Mouse (Mus musculus) urinary bladder, adult 18-20 months (tissue): Measurements from ENCODE around the gene Hoxd4.

Experiments used
- DNase-seq, 2 experiments: peaks; one replicate each; pipeline ENCODE4 v3.0.0; 2022; ENCODE audit warnings: low spot score in 2 of 2, mixed read lengths in 2 of 2

The Hoxd4 gene

DNA sequence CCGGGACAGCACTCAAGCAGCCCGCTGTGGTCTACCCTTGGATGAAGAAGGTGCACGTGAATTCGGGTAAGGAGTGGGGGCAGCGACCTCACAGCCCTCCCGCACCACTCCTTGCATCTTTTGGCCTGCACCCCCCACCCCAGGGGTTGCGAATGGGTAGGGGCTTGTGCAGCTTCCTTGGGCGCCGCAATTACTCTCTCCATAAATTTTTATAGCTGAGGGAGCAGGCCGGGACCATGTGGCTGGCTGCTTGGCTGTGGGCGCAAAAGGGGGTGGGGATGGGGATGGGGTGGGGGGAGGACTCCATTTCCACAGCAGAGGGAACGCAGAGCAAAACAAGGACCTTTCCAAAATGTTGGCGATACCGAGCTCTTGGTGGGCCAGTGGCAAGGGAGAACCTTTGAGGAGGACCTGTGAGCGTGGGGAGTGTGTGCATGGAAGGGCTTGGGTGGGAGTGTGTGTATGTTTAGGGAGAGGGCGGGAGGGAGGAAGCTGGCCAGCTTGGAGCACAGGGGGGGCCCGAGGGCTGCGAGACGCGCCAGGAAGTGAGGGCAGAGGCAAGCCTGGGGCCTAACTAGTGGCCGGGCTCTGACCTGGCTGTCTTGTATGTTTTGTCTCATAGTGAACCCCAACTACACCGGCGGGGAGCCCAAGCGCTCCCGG, 16.0 kb downstream of the Hoxd4 start:
- no peak for DNase-seq

DNA sequence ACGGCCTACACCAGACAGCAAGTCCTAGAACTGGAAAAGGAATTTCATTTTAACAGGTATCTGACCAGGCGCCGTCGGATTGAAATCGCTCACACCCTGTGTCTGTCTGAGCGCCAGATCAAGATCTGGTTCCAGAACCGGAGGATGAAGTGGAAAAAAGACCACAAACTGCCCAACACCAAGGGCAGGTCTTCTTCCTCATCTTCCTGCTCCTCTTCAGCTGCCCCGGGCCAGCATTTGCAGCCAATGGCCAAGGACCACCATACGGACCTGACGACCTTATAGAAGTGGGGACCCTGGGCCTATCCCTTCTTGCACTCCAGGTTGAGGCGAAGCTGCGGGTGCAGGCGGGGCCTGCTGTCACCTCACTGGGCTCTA, 16.6 kb downstream of the Hoxd4 start:
- DNase-seq = no peak

DNA sequence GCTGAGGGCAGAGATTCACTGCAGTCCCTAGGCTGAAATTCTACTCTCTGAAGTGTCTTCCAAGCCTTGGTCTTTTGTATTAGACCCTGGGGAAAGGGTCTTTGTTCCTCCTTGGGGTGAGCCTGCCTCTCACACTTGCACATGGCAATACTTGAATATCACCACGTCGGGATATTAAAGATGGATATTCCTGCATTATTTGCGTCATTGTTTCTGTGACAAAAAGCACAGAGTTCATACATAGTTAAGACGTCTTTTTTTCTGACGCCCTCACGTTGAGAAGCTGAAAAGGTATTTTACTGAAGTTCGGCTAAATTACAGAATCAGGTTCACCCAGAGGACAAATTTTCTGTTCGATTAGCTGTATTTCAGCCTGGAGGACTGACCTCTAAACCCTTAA, 18.6 kb downstream of the Hoxd4 start:
- DNase-seq = no peak

DNA sequence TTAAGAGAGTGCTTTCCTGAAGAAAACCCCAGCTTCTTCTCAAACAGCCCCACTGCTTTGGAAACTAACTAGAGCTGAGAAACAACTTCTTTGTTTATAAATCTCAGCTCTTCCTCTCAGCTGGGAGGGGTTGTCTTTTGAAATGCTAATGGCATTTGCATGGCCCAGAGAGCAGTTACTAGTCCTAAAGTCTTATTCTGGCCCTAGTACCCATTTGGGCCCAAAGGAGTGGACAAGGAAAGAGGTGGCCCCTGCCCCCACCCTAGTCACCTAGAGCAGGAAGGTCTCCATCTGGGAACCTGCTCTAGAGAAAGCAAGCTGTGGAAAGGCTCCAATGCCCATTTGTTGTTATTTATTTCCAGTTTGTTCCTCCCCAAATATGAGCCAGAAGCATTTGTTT, 19.3 kb downstream of the Hoxd4 start:
- DNase-seq = no peak

DNA sequence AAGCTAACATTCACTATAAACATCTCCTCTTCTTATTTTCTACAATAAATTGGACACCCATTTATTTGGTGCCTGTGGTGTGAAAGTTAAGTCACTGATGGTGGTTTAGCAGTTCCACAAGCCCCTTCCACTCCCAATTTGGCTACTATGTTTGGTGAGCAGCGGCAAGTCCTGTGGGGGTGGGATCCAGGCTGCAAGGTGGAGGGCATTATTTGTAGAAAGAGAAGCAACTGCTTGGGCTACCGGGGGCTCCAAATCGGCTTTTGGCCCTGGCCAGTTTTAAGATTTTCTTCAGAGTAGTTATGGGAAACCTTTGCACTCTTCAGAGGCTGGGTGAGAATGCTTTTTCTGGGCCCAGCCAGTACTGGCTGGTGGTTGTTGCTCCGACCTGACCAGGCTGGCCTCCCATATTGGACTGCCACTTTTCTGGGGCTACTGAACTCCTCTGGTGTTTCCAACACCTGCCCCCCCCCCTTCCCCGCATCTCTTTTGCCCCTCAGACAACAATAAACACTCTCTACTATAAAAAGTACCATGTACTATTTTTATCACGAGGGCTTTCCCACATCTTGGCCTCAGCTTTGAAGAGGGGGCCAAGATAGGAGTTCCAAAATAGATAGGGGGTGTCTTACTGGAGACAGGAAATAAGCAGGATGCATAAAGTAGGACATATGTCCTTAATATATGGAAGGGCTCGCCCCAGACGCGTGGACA, 20.2 kb downstream of the Hoxd4 start:
- no peak for DNase-seq

DNA sequence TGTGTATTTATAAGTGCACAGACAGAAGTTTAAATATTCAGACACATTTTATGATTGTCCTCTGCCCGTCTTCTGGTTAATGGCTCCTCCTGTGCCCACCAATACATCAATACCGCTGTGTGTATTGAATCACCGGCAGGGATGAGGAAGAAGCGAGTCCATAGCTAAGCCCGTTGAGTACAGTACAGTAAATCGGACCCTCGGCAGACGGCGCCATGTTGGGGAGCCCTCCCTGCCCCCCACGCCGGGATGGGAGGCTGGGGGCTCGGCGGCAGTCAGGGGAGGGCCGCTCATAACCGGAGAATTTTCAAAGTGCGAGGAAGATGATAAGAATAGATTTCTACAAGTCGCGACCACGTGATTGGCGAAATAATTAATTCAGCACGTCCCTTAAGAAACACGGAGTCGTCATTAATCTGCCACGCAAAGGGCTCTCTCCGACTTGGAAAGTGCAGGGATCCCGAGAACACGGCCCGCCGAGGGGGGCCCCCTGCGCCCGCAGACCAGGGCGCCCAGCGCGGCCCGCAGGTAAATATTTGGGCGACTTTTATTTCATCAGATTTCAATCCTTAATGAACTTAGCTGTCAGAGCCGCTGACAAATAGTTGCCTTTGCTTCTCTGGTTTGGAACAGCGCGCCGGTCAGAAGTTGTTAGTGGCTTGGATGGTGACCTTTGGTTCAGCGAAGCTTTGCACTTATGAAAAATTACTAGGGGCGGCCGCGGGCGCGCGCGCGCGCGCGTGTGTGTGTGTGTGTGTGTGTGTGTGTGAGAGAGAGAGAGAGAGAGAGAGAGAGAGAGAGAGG, 21.0 kb downstream of the Hoxd4 start:
- no peak for DNase-seq

DNA sequence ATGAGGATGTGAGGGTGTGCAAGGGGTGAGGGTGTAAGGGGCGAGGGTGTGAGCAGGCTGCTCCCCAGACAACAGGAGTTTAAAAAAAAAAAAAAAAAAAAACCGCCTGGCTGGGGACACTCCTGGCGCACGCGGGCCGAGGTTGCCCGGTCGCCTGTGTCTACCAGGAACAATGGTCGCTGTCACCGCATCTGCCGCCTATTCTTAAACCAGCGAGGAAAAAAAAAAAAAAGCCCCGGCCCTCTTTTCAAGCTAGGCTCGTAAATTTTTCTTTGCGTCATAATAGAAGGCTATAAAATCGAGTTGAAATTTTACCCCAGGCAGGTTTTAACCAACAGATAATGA, 21.6 kb downstream of the Hoxd4 start:
- DNase-seq = no peak

DNA sequence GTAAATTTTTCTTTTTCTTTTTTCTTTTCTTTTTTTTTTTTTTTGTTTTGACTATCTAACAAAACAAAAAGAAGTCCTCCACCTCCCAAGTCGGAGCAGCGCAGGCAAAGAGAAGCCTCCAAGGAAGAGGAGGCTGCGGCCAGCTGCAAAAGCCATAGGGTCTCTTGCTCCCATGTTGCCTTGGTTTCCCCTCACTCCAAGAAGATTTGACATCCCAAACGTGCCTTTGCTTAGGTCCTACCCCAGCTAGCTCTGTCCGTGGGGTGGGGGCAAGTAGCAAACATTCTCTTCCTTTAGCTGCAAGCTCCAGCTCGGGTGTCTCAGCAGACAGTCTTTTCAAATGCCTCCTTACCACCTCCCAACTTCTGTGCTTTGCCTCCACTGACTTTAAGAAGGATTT, 22.0 kb downstream of the Hoxd4 start:
- DNase-seq = no peak

DNA sequence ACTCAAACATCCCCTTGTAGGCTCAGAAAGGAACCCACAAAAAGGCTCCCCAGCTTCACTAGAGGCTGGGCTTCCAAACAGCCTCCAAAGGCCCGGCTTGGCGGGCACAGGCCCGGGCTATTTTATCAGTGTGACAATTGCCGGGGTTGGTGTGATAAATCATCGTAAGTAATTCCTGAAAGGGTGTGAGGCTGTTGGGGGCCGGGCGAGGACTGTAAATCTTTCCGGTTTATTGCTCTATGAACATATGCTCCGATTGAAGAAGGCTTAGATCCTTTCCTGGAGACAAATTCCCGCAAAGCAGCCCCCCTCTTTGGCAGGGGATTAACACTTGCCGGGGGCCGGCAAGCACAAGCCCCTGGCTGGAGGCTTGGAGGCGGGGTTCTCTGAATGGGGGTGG, 22.7 kb downstream of the Hoxd4 start:
- DNase-seq = no peak

DNA sequence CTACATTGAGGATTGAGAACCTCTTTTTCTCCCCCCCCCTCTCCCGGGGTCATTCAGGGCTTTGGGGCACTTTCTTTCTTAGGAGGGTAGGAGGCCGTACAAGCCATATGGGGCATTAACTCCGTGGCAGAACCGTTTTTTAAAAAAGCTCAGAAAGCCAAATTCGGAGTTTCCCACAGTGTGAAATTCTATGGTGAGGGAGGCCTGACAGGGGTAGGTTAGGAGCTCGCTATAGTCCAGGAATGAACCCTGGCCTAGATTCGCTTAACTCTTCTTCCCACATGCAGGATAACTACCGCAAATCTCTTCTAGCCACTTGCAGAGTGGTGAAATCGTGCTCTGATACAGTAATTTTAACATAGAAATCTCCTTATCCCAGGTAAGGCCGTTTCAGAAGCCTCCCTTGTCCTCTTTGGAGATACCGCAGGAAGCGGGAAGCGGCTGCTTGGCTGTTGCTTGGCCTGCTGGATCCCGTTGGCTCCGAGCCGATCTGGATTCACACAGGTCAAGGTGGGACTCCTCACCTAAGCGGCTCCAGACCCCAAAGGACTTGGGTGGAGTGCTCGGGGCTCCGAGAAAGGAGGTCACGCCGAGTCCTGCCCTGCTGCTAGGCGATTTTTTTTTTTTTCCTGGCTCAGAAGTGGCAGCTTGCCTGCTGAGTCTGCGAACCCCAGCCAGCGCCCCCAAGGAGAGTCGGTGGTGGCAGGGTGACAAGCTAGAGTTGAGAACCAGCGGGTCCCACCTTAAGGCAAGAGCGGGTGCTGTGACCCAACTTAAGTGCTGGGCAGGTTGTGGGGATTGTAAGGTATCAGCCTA, 23.5 kb downstream of the Hoxd4 start:
- DNase-seq = no peak

DNA sequence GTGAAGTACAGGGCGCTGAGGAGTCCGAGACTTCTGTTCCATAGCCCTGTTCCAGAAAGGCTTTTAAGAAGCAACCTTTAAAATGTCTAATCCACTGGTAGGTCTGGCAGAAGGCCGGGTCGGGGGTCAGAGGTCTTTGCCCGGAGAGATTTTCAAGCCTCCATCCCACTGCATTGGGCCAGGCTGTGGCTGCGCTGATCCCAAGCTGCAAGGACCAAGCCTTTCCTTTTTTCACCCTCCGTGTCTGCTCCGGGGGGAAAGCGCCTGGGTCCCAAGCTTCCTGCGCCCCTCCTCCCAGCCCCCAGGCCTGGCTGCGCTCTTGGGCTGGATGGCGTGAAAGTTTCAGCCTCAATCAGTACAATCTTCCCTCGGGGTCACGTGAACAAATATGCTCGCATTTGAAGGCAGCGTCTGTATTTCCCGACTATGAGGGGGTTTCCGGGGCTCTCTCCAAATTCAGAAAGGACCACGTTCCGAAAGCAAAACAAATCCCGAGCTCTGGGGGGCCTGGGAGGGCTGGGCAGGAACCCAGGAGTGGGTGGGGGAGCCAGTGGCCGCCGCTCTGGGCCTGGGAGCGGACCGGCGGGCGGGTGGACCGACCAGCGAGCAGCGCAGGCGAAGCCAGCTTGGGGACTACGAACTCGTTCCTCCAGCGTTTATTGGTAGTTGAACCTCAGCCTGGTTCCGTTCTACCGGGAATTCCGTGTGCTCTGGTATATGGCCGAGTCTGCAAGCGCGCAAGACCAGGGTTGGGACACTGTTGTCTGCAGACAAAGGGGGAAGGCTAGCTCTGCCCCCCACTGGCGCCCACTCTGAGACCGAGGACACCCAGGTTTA, 24.3 kb downstream of the Hoxd4 start:
- no peak for DNase-seq

DNA sequence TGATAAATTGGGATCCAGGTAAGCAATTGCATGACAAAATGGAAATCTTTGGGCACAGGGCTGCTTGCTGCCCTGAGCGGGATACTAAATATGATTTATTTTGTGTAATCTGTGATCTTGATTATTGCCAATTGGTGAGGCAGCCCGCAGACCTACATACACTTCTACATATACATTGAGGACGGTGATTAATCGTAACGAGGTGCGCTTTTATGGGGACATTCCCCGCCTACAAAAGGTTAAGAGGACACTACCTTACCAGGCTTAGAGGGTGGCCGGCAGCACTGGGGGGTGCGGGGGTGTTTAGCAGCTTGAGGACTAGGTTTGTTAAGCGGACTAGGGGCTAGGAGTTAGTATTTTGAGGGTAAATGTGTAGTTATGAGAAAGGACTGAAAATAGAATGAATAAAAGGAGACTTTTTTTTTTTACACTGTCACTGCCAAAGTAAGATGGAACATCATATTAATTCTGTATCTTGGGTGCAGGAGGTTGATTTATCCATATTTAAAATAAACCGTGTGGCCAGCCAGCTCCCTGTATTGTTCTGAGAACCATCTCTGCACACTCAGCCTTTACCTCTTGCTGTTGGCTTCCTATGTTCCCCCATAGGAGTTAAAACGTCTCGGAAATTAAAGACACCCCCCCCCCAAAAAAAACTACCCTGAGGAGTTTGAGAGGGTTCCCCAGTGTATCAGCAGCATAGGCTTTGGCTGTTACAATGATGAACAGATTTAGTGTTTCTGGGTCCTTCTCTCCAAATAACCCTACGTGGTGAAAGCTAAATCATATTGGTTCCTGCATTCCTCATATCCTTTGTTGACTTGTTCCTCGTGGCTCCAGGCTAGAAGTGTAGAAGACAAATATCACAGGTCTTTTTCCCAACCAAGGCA, 25.2 kb downstream of the Hoxd4 start:
- DNase-seq = no peak

DNA sequence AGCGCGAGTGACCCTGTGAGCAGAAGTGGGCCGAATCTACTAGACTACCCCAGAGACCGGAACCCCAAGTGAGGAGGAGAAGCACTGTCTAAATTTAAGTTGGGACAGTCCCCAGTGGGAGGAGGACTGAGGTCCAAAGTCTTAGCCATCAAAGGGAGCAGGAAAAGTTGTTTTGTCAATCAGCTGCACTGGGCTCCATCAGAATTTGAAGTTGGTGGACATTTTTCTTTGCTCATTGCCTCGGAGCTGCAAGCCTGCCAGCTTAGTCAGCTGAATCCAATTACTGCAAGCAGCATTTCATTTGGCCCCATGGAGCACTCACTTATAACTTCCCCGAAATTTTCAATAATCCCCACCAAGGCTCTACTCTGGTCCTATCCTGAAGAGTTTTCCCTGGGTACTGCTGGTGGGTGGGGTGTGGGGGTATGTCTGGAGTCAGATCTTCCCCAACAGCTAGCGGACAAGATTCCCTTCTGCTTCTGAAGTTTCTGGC, 25.9 kb downstream of the Hoxd4 start:
- no peak for DNase-seq

DNA sequence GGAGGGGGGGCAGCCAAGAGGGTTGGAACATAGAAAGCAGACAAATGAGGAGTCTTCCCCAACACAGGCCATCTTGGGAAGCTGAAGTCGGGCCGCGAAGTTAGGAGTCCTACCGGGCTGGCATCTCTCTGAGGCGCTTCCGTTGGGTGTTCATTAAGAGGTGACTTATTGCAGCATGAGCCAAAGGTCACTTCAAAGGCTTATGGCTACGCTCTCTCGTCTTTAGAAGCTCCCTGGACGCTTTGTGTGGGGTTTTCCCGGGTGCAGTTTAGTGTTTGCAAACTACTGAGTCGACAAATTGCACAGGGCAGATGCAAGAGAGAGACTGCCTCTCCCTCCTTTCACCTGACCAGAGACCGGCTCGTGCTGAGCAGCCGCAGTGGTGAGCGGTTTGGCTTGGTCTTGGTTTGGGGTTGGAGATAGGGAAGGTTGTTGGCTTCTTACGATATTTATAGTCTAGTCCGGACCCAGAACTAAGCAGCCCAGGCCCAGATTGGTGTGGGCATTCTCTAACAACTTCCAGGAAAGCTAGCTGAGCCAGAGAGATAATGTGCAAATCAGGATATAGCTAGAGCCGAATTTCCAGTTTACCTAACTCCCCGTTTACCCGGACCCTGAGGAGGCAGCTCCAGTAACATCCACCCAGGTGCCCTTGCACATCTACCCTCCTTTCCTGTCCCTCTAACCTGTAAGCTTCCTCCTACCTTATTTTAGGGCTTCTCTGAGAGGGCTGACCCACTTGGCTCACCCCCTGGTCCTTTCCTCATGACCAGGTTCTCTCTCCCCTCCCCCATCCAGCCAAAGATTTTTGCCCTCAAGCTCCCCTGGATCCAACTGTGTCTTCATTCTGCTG, 27.1 kb downstream of the Hoxd4 start:
- no peak for DNase-seq

DNA sequence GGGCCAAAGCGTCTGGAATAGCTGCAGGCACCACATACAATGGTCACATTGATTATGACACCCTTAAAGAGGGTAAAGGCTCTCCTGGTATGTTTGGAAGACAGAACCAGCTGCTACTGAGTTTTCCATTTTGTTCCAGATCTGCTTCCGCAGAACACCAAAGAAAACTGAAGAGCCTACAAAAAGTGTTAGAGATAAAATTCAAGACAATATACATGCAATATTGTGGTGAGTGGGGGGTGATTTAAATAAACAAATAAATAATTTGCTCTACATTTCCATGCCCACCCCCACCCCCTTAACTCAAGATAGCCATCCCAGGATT, 27.7 kb downstream of the Hoxd4 start:
- no peak for DNase-seq

DNA sequence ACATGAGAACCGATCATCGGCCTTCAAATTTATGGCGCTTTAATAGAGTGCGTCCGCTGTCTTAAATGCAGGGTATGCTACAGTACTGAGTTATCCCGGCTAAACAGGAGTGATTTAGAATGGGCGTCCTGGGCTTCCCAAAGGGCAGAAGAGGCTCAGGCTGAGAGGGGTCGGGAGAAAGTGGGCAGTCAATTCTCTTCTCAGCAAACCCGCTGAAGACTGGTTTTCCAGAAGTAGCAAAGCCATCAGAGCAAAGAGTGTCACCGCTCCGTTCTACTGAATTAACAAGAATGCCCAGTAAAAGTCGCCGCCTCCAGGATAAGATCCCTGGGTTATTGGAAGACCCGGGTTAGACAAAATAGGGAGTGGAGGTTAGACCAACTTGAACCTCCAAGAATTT, 28.1 kb downstream of the Hoxd4 start:
- DNase-seq = no peak

DNA sequence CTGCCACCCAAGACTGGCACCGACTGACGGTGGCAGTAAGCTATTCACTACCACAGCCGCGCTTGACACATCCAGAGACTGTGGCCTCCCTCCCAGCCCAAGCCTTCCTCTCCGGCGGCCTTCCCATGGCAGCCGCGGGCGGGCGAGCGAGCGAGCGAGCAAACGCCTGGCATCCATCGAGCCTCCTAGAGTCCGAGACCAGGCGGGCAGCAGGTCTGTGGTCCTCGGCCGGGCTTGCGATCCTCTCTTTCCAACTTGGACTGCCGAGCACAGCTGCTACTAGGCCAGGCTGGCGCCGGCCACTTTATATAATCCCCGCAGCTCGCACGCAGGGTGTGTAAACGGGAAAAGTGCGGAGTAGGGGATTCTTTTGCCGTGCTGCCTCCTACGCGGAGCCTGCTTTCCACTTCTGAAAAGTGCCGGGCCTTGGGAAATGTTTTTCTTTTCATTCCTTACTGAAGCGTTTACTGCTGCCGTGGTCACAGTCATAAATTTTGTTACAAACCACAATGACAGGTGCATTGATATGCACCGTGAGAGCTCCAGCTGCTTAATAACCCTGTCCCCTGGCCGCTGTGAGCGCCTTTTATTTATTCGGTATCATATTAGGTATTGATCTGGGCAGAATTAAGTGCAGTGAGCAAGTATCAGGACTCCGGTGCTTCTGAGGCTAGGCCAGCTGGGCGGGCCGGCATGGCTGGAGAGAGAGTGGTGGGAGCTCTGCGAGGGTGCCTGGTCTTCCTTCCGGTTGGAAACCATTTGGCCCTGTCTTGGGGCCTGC, 28.8 kb downstream of the Hoxd4 start:
- no peak for DNase-seq

DNA sequence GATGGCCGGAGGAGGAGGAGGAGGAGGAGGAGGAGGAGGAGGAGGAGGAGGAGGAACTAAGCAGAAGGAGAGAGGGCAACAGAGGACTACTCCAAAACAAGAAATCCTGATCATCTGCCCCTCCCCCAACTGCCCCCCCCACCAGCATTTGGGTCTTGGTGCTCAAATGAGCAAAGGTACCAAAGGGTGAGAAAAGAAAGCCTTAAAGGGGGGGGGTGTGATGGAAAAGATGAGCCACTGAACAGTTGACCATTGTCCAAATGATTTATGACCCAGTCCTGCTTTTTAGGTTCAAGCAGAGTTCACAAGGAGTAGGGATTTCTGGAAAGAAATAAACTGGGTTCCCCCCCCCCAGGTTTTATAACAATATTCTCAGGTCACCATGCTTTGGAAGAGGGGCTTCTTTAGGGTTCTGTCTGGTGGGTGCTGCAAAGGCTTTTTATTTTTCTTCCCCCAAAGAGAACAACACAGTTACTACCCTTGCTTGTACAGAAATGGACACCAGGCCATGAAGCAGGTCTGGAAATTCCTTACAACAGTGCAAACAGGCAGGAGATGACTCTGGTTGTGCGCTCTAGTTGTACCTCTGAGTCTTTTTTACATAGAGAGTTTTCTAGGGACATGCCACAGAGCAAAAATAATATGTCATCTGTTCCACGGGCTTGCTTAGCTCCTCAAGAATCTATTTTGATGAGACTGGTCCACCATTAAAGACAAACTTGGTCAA, 29.7 kb downstream of the Hoxd4 start:
- DNase-seq = no peak
